Mouse (Mus musculus): ENCODE measurements around the gene Kncn. TPM values are rescaled to one million over a fixed set of nuclear protein-coding genes. Genes with fewer than 3 reads are reported as not detected.

Kncn gene
- total and polyA plus RNA-seq, 3 experiments = not detected

DNA sequence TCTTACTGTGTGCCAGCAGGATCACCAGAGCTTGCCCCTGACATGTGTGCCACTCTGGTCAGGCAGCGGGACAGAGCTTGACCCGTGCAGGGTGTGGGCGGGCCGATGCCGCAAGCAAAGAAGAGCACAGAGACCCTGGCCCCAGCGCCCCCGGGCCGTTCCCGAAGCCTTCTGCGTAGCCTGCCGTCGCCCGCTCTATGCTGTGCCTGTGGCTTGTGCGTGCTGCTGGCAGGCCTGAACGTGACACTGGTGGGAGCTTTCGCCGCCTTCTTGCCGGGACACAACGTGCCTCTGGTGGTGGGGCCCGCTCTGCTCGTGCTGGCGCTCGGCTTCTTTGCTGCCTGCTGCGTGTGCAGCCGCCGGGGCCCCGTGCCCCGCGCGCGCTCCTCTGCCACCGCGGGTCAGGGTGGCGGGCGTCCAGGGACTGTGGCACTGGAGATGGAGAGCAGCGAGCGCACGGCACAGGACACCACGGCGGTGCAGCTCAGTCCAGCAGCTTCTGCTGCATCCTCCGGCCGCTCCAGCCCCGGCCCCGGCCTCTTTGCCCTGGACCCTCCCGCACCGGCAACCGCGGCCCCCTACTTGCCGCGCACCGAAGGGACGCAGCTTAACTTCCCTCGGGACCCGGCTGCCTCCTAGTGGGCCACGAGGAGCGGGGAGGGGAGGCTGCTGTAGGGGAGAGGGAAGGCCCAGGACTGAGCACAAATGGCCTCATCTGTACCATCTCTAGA lies 13.9 kb downstream of the Kncn start:
- no peak for ATAC-seq (ENCODE audit: extremely low read depth, insufficient number of reproducible peaks, low FRiP score, poor library complexity, severe bottlenecking)
- TF ChIP-seq GATA2 (IDR thresholded peaks at IDR 0.05; ENCODE audit: borderline replicate concordance, low read depth, low read length) (no peak), POLR2AphosphoS5 (IDR thresholded peaks at IDR 0.05; ENCODE audit: insufficient replicate concordance, low read depth, low read length) (no peak), CTCF (IDR thresholded peaks at IDR 0.05; ENCODE audit: low read depth, low read length) (no peak), TAL1 (conservative IDR thresholded peaks at IDR 0.05; ENCODE audit: low read depth, low read length) (no peak), GATA1 (IDR thresholded peaks at IDR 0.05; ENCODE audit: borderline replicate concordance, low read length) (no peak)
- peaks cover 70% of the 10 kb centered on the region for H3K27me3 ChIP-seq (ENCODE audit: insufficient read depth, low read length)
- H3K9me3 ChIP-seq (replicated peaks) = no peaks in the 10 kb centered on the region
- no peak for DNase-seq (ENCODE audit: low spot score)
- peaks cover 10% of the 10 kb centered on the region; the same call in 1 of the 2 replicates for H3K4me1 ChIP-seq (ENCODE audit: insufficient read depth, low read depth, low read length)
- H3K36me3 ChIP-seq (replicated peaks) = no peaks in the 10 kb centered on the region
- no peak overlapping the region for H3K4me3 ChIP-seq (ENCODE audit: low read depth, low read length)

DNA sequence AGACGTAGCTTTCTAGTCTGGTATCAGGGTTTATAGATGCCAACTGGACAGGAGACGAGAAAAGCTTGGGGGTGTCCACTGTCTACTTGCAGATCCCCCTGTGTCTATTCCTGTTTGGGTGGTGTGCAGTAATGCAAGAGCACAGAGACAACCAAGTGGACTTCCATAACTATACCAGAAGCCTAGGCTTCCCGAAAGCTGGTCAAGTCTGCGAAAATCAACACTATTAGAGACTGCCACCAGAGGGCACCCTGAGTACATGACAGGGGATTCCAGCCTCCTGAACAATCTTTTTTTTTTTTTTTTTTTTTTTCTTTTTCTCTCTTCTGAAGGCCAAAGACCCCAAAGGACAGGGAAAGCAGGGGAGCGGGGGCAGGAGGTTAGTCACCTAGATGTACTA lies 18.6 kb downstream of the Kncn start:
- DNase-seq (ENCODE audit: low spot score) (peak; percentile 20), ATAC-seq (ENCODE audit: extremely low read depth, insufficient number of reproducible peaks, low FRiP score, poor library complexity, severe bottlenecking) (no peak)
- Histone ChIP-seq H3K9me3 (replicated peaks) (no peaks in the 10 kb centered on the region), H3K4me3 (ENCODE audit: low read depth, low read length) (no peak overlapping the region), H3K27me3 (ENCODE audit: insufficient read depth, low read length) (peaks cover 64% of the 10 kb centered on the region), H3K4me1 (ENCODE audit: insufficient read depth, low read depth, low read length) (peaks cover 8% of the 10 kb centered on the region; the same call in 1 of the 2 replicates), H3K36me3 (replicated peaks) (no peaks in the 10 kb centered on the region)
- TF ChIP-seq CTCF (IDR thresholded peaks at IDR 0.05; ENCODE audit: low read depth, low read length) (peak; percentile 46), GATA1 (IDR thresholded peaks at IDR 0.05; ENCODE audit: borderline replicate concordance, low read length) (no peak)

DNA sequence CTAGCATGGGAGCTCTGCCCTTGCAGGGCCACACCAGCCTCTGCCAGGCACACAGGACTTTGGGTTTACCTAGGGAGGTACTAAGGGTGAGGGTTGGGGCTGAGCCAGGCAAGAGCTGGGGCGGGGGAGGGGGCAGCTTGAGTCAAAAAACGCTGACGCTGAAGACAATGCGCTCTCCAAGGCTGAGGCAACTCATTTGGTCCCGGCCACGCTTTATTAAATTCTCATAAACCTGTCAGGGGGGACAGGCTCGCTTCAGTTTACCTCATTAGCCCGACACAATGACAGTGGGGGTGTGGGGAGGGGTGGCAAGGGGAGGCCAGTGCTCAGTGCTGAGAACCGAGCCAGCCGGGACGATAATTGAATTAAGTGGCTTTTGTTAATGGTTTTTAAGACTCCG lies 20.2 kb downstream of the Kncn start:
- Histone ChIP-seq H3K9me3 (replicated peaks) (no peaks in the 10 kb centered on the region), H3K4me1 (ENCODE audit: insufficient read depth, low read depth, low read length) (peaks cover 2% of the 10 kb centered on the region; the same call in 1 of the 2 replicates), H3K36me3 (replicated peaks) (no peaks in the 10 kb centered on the region), H3K4me3 (ENCODE audit: low read depth, low read length) (no peak overlapping the region), H3K27me3 (ENCODE audit: insufficient read depth, low read length) (peaks cover 62% of the 10 kb centered on the region)
- no peak for DNase-seq (ENCODE audit: low spot score)
- TF ChIP-seq CTCF (IDR thresholded peaks at IDR 0.05; ENCODE audit: low read depth, low read length) (no peak), GATA1 (IDR thresholded peaks at IDR 0.05; ENCODE audit: borderline replicate concordance, low read length) (no peak), POLR2AphosphoS5 (IDR thresholded peaks at IDR 0.05; ENCODE audit: insufficient replicate concordance, low read depth, low read length) (no peak), GATA2 (IDR thresholded peaks at IDR 0.05; ENCODE audit: borderline replicate concordance, low read depth, low read length) (no peak), TAL1 (conservative IDR thresholded peaks at IDR 0.05; ENCODE audit: low read depth, low read length) (no peak)
- ATAC-seq (ENCODE audit: extremely low read depth, insufficient number of reproducible peaks, low FRiP score, poor library complexity, severe bottlenecking) = no peak

DNA sequence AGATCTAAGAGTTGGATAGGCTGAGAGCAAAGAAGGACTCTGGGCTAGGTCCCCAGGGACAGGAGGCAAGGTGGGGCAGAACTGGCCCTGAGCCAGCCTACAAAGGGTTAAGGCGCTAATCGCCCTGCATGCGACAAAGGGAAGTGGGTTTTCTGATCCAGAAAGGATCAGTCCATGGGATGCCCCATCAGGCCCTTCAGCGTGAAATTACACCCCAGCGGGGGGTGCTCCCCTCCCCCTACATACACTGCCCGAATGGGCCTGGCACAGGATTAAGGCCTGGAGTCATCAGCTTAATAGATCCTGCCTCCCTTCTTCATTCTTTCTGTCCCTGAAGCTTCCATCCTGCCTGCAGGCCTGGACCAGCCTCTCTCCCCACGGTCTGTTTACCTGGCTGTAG lies 21.5 kb downstream of the Kncn start:
- no peak for DNase-seq (ENCODE audit: low spot score)
- ATAC-seq (ENCODE audit: extremely low read depth, insufficient number of reproducible peaks, low FRiP score, poor library complexity, severe bottlenecking) = no peak
- TF ChIP-seq TAL1 (conservative IDR thresholded peaks at IDR 0.05; ENCODE audit: low read depth, low read length) (no peak), CTCF (IDR thresholded peaks at IDR 0.05; ENCODE audit: low read depth, low read length) (no peak), GATA1 (IDR thresholded peaks at IDR 0.05; ENCODE audit: borderline replicate concordance, low read length) (no peak), POLR2AphosphoS5 (IDR thresholded peaks at IDR 0.05; ENCODE audit: insufficient replicate concordance, low read depth, low read length) (no peak), GATA2 (IDR thresholded peaks at IDR 0.05; ENCODE audit: borderline replicate concordance, low read depth, low read length) (no peak)
- Histone ChIP-seq H3K36me3 (replicated peaks) (no peaks in the 10 kb centered on the region), H3K4me3 (ENCODE audit: low read depth, low read length) (no peak overlapping the region), H3K4me1 (ENCODE audit: insufficient read depth, low read depth, low read length) (peaks cover 2% of the 10 kb centered on the region; the same call in 1 of the 2 replicates), H3K27me3 (ENCODE audit: insufficient read depth, low read length) (peaks cover 54% of the 10 kb centered on the region), H3K9me3 (replicated peaks) (no peaks in the 10 kb centered on the region)

DNA sequence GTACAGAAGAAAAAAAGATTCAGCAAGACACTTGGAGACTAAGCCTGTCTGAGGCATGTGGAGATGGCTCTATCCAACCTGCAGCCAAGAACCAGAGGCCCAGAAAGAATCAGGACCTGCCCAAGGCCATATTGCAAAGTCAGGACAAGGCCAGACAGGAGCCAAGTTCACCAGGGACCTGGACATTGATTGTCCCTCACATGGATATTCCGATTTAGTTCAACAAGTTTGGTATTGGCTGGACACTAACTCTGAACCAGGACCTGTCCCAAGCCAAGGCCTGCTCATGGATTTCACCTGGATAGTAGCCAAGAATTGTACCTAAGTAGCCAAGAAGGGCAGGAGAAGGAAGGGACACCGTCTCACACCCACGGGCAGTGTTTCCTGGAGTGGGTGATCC lies 22.6 kb downstream of the Kncn start:
- no peak for TF ChIP-seq TAL1 (conservative IDR thresholded peaks at IDR 0.05; ENCODE audit: low read depth, low read length)
- TF ChIP-seq CTCF (IDR thresholded peaks at IDR 0.05; ENCODE audit: low read depth, low read length) = no peak
- TF ChIP-seq GATA2 (IDR thresholded peaks at IDR 0.05; ENCODE audit: borderline replicate concordance, low read depth, low read length) = no peak
- no peak for TF ChIP-seq POLR2AphosphoS5 (IDR thresholded peaks at IDR 0.05; ENCODE audit: insufficient replicate concordance, low read depth, low read length)
- Histone ChIP-seq H3K36me3 (replicated peaks) (no peaks in the 10 kb centered on the region), H3K4me1 (ENCODE audit: insufficient read depth, low read depth, low read length) (peaks cover 2% of the 10 kb centered on the region; the same call in 1 of the 2 replicates), H3K27me3 (ENCODE audit: insufficient read depth, low read length) (peaks cover 57% of the 10 kb centered on the region), H3K4me3 (ENCODE audit: low read depth, low read length) (no peak overlapping the region), H3K9me3 (replicated peaks) (no peaks in the 10 kb centered on the region)
- DNase-seq (ENCODE audit: low spot score) = no peak
- ATAC-seq (ENCODE audit: extremely low read depth, insufficient number of reproducible peaks, low FRiP score, poor library complexity, severe bottlenecking) = no peak

DNA sequence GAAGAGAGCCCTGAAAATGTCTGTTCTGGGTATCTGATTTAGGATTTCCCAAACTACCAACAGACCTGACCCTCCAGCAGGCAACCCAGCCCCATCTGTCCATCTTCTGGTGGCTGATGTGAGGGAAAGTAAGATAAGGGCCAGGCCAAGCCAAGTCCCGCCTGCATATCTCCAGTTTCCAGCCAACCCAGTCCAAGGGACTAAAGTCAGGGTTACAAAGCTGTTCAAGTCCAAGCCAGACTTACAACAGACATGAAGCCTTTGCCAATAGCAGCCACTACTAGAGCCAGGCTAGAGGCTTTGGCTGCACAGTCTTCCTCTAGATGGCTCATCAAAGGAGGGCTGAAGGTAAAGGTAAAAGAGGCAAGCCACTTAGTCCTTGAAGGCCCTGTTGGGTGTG lies 23.8 kb downstream of the Kncn start:
- no peak for ATAC-seq (ENCODE audit: extremely low read depth, insufficient number of reproducible peaks, low FRiP score, poor library complexity, severe bottlenecking)

More for the DNA sequence above, 23.8 kb downstream of the Kncn start:
- H3K4me3 ChIP-seq (ENCODE audit: low read depth, low read length) = no peak overlapping the region
- peaks cover 64% of the 10 kb centered on the region for H3K27me3 ChIP-seq (ENCODE audit: insufficient read depth, low read length)
- no peaks in the 10 kb centered on the region; the same call in 1 of the 2 replicates for H3K4me1 ChIP-seq (ENCODE audit: insufficient read depth, low read depth, low read length)
- no peak for DNase-seq (ENCODE audit: low spot score)
- H3K9me3 ChIP-seq (replicated peaks) = no peaks in the 10 kb centered on the region
- no peaks in the 10 kb centered on the region for H3K36me3 ChIP-seq (replicated peaks)
- TF ChIP-seq GATA1 (IDR thresholded peaks at IDR 0.05; ENCODE audit: borderline replicate concordance, low read length) = no peak
- no peak for TF ChIP-seq POLR2AphosphoS5 (IDR thresholded peaks at IDR 0.05; ENCODE audit: insufficient replicate concordance, low read depth, low read length)
- no peak for TF ChIP-seq CTCF (IDR thresholded peaks at IDR 0.05; ENCODE audit: low read depth, low read length)
- no peak for TF ChIP-seq GATA2 (IDR thresholded peaks at IDR 0.05; ENCODE audit: borderline replicate concordance, low read depth, low read length)
- no peak for TF ChIP-seq TAL1 (conservative IDR thresholded peaks at IDR 0.05; ENCODE audit: low read depth, low read length)

All from G1E (cell line).